Mouse (Mus musculus) monocyte, adult 2 months (primary cell): ENCODE results near the gene Myo1b.

Experiments used
- DNase-seq, 2 experiments: peaks; one replicate each; pipeline ENCODE4 v3.0.0; 2022; ENCODE audit warnings: low spot score in 2 of 2, low read depth in 1 of 2

The Myo1b gene

DNA sequence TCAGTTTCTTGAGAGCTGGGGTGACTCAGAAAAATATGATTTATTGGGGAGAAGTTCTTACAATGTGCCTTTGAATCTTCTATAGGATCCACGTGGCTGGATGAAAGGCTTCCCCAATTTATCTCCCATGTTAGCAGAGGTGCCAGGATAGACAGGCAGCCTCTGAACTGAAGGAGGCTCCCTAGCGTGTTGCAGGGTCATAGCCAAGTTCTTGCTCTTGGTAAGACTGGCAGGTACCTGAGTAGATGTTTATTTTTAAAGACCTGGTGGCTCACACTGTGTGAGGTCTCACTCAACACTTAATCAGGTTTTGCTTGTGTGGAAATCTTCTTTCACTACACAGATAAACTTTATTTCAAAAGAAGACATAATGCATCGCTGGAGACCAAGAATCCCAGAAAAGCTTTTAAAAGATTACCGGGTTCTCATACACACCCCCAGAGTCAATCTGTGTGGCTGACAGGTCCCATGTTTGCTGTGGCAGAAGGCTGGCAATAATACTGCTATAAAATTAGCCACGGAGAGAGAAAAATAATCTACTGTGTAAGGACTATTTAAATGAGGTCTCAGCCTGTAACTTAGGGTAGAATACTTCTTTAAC lies 176.5 kb downstream of the Myo1b start:
- no peak for DNase-seq

DNA sequence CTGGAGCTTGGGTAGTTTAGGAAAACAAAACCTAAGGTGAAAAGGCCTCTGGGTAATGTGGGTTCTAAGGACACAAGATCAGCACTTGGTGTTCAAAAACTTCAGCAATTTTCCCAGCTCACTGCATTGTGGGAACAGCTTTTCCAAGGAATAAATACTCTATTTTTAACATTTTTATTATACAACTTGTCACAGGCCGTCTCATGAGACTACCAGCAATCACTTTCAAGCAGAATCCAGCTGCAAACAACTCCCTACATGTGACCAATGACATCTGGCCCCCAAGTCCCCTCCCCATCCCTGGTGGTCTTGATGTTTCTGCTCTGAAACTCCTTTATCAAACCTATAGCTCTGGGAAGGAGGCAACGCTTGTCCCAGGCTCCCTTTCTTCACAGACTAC lies 179.0 kb downstream of the Myo1b start:
- no peak for DNase-seq

DNA sequence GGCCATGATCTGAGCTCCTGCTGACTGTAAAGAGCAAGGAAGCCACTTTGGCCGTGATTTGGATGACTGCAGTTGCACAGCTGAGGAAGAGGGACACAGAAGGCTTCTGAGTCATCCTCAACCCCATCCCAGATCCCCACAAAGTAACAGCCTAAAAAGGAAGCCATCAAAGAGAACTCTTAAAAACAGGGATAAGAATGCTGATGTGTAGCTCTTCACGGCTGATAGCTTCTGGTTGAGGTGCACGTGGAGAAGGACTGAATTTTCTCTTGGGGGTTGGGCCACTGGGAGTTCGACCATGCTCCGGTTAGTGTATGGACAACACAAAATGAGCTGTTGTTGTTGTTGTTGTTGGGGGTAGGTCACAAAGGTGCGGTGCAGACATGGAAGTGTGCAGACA lies 181.2 kb downstream of the Myo1b start:
- no peak for DNase-seq

- DNase-seq: no peak
Measured at GRCm38 (mm10) chr1:51729407-51729806, 186.5 kb downstream of the Myo1b start.

GRCm38 (mm10) chr1:51728816-51729215 lies 187.1 kb downstream of the Myo1b start:
- DNase-seq: no peak

- DNase-seq: no peak
Measured at GRCm38 (mm10) chr1:51719897-51720673, 195.8 kb downstream of the Myo1b start.

DNA sequence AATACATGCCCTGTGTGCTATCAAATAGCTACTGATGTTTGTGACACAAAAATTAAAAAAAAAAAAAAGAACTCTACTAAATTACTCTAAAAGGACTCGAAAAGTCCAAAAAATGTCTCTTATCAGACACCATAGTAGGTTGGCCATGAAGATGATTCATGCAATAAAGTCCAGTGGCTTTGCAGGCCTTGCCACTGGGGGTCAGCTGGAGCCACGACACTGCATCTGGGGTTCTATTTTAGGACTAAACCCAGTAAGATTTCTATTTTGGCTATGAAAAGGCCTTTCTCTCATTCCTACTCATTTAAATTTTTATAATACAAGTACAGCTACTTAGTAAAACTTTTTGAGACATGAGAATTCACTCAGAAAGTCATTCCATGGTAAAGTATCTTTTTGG lies 205.0 kb downstream of the Myo1b start:
- DNase-seq: no peak

DNA sequence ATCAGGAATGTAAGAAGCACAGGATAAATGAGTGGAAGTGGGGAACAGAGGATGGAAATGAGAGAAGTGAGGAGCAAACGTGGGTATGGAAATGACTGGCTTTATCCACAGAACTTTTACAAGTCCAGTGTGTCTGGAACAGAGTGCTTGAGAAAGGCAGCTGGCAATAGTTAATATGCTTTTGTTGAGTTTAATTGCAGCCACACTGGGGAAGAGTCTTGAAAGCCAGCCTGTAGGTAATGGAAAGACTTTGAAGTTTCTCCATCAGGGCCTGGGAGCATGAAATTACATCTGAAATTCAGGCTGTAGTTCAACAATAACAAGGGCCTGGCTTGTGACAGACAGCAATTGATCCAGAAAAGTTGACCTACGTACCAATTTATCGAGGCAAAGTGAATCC lies 209.8 kb downstream of the Myo1b start:
- no peak for DNase-seq

DNA sequence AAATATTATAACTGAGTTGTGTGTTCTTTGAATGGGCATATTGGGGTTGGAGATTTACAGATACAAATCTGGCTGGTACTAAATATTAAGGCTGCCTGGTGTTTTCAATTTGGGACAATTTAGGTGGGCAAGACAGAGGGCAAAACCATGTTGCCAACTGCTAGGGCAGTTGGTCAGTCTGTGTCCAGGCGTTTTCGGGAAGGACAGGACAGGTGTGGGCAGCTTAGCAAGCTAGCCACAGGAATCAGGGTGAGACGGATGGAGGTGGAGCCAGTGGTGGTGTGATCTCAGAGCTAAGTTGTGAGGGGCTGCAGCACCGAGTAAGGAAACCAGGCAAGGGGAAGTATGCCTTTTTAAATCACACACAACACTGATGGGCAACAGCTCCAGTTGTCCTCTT lies 211.3 kb downstream of the Myo1b start:
- DNase-seq: no peak
